Mouse (Mus musculus) frontal cortex, adult 2 months (tissue): ENCODE data around the gene Gpr82. TPM values are rescaled to one million over a fixed set of nuclear protein-coding genes. Genes with fewer than 3 reads are reported as not detected.

Experiments used
- DNase-seq, 2 experiments: peaks; one replicate each; pipeline ENCODE4 v3.0.0; 2022; ENCODE audit warnings: low spot score in 1 of 2; ENCODE audit errors: extremely low spot score in 1 of 2
- polyA plus RNA-seq: library from polyadenylated mRNA; depleted of rRNA; stranded (reverse); fragments of >200 nt; gene quantifications from 2 replicates; pipeline ENCODE4 v1.2.3, GENCODE M21; 2012; rRNA removed

Gene Gpr82
- polyA plus RNA-seq, 1 experiment, result 0.04 TPM

GRCm38 (mm10) chrX:13688356-13688755 is 27.2 kb downstream of the Gpr82 start:
- DNase-seq, result peak; percentile 11 to 50

GRCm38 (mm10) chrX:13691865-13692264 is 30.7 kb downstream of the Gpr82 start:
- DNase-seq, result peak in 1 of 2 experiments; percentile 38

GRCm38 (mm10) chrX:13700681-13701080 is 39.5 kb downstream of the Gpr82 start:
- no peak for DNase-seq

GRCm38 (mm10) chrX:13705051-13705450 is 43.9 kb downstream of the Gpr82 start:
- no peak for DNase-seq

GRCm38 (mm10) chrX:13710174-13710573 is 49.0 kb downstream of the Gpr82 start:
- DNase-seq, result peak; percentile 4 to 82

Other genes starting within 250 kb of the Gpr82 start
- gene Nyx, start 195.3 kb upstream of the Gpr82 start, polyA plus RNA-seq, result 0.21 and 0.42 TPM in 2 replicates
- 10.9 and 17.2 TPM in 2 replicates for gene Gpr34, start 29.3 kb upstream of the Gpr82 start, polyA plus RNA-seq
- gene Cask, start 190.0 kb downstream of the Gpr82 start, polyA plus RNA-seq, result 33.8 and 37.0 TPM in 2 replicates